Mouse (Mus musculus) layer of hippocampus, adult 6 months (tissue): ENCODE data around the gene 4930438A08Rik. TPM values are rescaled to one million over a fixed set of nuclear protein-coding genes. Genes with fewer than 3 reads are reported as not detected.

ENCODE experiments used
- long read RNA-seq, 2 experiments: library from polyadenylated mRNA; unstranded; transcript quantifications; one replicate each; pipeline ENCODE4 v2.0.0; 2019 to 2020
- polyA plus RNA-seq: library from polyadenylated mRNA; unstranded; fragments of <200 nt; fragmentation: Nextera tagmentation; gene quantifications from 2 replicates; pipeline ENCODE4 v1.2.3, GENCODE M21; 2021

Gene 4930438A08Rik
- not detected in 2 replicates for polyA plus RNA-seq
- long read RNA-seq, experiment 1: 0 reads
- long read RNA-seq, experiment 2: 0 reads

GRCm38 (mm10) chr11:58274572-58274971 is at the start of gene 4930438A08Rik:
4930438A08Rik (plus strand) TSS chr11:58274799.

GRCm38 (mm10) chr11:58306860-58307308 is 32.3 kb downstream of the 4930438A08Rik start, which contains the start of gene Zfp692:
Zfp692 (plus strand) TSS chr11:58307069.

DNA sequence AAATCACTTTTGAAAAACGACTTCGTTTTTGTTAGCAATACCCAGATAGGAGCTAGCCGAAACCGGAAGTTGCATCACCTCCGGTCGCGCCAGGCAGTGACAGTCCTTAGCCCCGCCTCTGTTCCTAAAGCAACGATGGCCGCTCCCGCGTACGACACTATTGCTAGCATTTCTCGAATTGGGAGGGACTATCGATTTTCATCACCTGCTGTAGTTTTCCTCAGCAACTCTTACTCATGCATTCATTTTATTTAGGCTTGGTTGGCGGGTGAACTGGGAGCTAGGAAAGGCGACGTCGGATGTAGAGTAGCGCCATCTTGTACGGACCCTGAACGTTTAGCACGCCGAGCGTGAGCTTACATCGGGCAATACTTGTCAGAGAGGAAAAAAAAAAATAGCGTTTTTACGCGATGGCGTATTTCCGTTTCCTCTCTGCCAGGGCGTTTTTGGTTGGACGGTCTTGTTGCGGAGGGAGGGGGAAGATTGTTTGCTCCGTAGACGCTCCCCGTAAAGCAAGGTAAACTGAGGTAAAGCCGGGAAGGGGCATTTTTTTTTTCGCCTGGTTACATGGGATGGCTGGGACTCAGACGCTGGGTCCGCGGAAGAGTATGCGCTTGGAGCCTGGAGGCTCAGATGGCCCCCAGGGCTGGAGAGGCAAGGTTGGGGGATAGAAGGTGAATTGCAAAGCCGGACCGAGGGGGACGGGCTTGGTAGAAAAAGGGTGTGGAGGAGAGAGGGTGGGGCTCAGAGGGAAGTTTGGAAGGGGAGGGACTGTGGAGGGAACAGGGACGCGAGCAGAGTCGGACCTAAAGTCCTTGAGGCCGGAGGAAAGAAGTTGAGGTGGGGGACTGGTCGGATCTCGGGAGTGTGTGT is 55.9 kb downstream of the 4930438A08Rik start, which contains the start of the genes Zfp672 and Sh3bp5l:
Gene Zfp672, minus strand, starts transcription at position 64 of the 873 bp plus-strand sequence.
Gene Sh3bp5l, plus strand, starts transcription at position 449 of the 873 bp plus-strand sequence.

Other genes starting within 250 kb of the 4930438A08Rik start
- gene Gm12248, start 181.7 kb upstream of the 4930438A08Rik start, polyA plus RNA-seq: not detected in 2 replicates
- 59.2 and 66.7 TPM in 2 replicates for gene Cnot8, start 170.6 kb upstream of the 4930438A08Rik start, polyA plus RNA-seq
- 3.5 and 3.7 TPM in 2 replicates for gene Gemin5, start 106.3 kb upstream of the 4930438A08Rik start, polyA plus RNA-seq
- 97.5 and 107 TPM in 2 replicates for gene Mrpl22, start 103.1 kb upstream of the 4930438A08Rik start, polyA plus RNA-seq
- 4.5 and 6.0 TPM in 2 replicates for gene Igtp, start 75.2 kb upstream of the 4930438A08Rik start, polyA plus RNA-seq
- 1.7 and 1.8 TPM in 2 replicates for gene Irgm2, start 75.2 kb upstream of the 4930438A08Rik start, polyA plus RNA-seq
- gene Zfp692, start 32.3 kb downstream of the 4930438A08Rik start, polyA plus RNA-seq: 4.4 and 6.1 TPM in 2 replicates
- 30.0 and 30.5 TPM in 2 replicates for gene Zfp672, start 55.5 kb downstream of the 4930438A08Rik start, polyA plus RNA-seq
- 15.5 and 17.7 TPM in 2 replicates for gene Sh3bp5l, start 55.9 kb downstream of the 4930438A08Rik start, polyA plus RNA-seq
- gene Lypd8, start 104.2 kb downstream of the 4930438A08Rik start, polyA plus RNA-seq: 0.18 TPM in 1 of 2 replicates, not detected in the other
- gene 1810065E05Rik, start 146.3 kb downstream of the 4930438A08Rik start, polyA plus RNA-seq: not detected in 2 replicates
- gene Gm12253, start 157.8 kb downstream of the 4930438A08Rik start, polyA plus RNA-seq: not detected in 2 replicates
- not detected in 2 replicates for gene Lypd9, start 178.1 kb downstream of the 4930438A08Rik start, polyA plus RNA-seq
- gene Olfr30, start 187.5 kb downstream of the 4930438A08Rik start, polyA plus RNA-seq: not detected in 2 replicates
- not detected in 2 replicates for gene Olfr332, start 217.8 kb downstream of the 4930438A08Rik start, polyA plus RNA-seq
- not detected in 2 replicates for gene Olfr331, start 227.8 kb downstream of the 4930438A08Rik start, polyA plus RNA-seq